Mouse (Mus musculus) right cerebral cortex, postnatal 4 days (tissue): Measurements from ENCODE around the gene Lhx1.
A peak's percentile ranks its signal among the peaks of the same experiment; 100 is the strongest.

Experiments
- DNase-seq: peaks from one replicate; pipeline ENCODE4 v3.0.0-alpha.2; 2022

The Lhx1 gene

DNA sequence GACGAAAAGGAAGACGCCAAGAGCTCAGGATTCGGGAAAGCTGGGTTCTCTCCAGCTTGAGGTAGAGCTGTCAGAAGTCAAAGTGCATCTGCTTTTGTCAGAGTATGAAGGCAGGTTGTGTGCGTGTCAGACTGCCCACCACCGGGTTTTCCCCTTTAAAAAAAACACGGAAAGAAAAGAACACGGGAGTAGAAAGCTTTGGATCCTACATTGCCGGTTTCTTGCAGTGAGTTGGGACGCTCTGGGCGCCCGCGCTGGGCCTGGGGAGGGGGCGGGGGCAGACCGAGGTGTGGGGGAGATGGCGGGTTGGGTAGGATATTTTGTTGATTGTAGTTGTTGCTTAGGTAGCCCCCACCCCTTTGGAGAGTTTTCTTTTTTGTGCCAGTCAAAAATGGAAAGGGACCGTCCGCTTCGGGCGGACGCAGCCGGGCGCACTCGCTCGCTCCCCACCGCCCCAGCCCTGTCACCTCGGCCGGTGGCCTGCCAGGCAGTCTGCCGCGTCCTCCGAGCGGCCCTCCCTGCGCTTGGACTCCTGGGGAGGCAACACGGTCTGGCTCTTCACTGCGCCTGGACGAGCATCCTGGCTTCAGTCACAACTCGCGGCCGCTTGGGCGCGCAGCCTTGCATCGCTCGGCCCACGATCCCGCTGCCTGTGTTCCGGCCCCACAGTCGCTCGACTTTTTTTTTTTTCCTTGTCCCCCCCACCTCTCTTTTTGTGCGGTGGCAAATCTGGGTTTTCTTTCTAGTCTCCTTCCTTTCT is 644 bp downstream of the Lhx1 start:
- DNase-seq: peak; percentile 26

DNA sequence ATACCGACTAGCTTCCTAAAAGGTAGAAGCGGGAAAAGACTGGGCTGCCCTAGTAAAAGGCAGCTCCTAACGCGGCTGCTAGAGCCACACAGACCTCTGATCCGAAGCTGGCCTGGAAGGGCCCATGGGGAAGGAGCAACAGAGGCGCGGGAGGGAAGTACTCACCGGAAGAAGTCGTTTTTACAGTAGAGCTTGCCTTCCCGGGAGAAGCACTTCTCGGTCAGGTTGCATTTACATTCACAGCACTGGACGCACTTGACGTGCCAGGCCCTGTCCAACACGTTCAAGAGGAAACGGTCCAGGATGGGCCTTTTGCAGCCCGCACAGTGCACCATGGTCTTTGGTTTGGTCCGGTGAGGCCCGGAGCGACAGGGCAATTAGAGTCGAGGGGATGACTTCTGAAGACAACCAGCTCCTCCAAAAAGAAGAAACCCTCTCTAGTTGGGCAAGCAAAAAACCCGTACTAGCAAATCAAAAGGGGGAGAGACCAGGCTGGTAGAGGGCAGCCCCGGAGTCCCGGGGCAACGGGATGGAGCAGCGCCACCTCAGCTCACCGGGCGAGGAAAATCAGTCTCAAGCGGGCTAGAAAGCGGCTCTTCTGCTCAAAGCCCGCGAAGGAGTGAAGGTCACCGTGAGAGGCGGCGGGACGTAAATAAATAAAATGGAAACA is 1.4 kb downstream of the Lhx1 start:
- no peak for DNase-seq

DNA sequence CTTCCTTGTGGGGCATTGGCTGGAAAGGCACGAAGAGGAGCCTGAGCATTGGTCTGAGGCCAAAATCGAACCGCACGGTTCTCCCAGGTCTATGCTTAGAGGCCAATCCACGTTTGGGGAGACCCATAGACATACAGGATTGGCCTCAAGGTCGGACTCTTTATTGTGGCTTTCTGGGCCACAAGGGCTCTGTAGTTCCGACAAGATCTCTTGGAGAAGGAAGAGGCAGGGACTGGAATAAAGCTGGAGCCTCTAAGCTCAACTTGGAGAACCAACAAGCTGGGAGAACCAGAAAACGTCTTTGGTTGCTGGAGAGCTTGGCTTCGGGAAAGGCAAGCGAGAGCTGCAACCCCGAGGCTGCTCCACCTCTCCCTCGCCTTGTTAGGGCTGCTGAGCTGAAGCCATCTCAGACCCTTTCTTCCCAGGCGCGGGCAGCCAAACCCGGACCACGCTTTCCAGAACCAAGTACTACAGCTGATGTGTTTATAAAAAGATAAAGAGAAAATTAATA is 2.0 kb downstream of the Lhx1 start:
- DNase-seq: no peak

DNA sequence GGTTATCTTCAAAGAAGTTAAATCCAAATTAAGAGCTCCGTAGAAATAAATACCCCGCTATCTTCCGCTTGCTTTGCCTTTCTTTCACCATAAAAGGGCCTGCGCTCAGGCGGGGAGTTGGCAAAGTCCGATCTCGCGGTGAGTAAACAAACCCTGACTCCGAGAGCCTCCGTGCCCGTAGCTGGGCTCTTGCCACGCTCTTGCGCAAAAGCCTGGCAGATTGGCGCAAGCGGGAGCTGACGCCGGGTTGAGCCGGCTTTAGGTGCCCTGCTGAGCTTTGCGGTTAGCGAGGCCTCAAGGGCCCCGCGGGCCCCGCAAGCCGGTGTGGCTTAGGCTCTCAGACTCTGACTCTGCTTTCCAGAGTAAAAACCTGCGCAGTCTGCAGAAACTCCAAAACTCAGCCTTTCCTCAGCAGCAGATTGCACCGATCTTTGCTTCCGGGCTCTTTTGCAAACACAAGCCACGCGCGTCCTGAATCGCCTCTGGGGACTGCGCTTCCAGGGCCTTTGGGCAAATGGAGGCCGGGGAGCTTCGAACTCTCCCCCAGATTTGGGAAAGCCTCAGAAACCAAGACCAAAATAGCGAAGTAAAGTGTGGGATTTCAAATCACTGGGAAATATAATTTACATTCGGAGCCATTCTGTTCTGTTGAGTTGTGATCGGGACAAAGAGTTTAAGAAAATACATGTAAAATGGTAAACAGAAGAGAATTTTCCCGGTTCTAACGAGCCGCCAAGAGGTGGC is 2.6 kb downstream of the Lhx1 start:
- DNase-seq: no peak

DNA sequence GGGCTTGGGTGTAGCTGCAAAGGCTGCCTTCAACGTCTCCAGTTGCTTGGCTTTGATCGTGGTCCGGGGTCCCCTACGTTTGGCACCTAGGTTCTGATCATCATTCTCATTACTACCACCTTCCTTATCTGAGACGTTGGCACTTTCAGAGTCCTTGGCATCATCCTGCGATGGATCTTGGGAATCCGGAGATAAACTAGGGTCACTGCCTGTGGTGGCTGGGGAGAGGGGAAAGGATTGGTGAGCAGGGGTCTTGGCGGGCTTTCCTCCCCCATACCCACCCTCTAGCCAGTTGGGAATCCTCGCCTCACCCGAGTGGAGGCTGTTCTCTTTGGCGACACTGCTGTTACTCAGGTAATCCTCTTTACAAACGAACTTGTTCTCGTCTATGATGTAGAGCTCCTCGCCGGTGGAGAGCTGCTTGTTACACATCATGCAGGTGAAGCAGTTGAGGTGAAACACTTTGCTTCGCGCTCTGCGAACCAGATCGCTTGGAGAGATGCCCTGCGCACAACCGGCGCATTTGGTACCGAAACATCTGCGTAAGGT is 3.5 kb downstream of the Lhx1 start:
- no peak for DNase-seq

DNA sequence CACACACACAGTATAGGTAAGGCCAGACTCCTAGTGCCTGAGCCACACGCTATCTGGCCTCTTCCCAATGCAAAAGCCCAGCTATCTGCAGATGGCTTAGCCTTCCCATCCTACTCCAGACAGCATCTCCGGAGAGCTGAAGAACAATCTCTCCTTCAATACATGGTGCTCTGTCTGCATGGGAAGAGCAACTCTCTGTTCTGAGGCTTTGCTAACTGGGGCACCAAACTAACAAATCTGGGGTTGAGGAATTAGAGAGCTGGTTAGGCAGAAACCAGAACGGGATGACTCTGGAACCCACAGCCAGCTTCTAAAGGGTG is 4.3 kb downstream of the Lhx1 start:
- DNase-seq: no peak

DNA sequence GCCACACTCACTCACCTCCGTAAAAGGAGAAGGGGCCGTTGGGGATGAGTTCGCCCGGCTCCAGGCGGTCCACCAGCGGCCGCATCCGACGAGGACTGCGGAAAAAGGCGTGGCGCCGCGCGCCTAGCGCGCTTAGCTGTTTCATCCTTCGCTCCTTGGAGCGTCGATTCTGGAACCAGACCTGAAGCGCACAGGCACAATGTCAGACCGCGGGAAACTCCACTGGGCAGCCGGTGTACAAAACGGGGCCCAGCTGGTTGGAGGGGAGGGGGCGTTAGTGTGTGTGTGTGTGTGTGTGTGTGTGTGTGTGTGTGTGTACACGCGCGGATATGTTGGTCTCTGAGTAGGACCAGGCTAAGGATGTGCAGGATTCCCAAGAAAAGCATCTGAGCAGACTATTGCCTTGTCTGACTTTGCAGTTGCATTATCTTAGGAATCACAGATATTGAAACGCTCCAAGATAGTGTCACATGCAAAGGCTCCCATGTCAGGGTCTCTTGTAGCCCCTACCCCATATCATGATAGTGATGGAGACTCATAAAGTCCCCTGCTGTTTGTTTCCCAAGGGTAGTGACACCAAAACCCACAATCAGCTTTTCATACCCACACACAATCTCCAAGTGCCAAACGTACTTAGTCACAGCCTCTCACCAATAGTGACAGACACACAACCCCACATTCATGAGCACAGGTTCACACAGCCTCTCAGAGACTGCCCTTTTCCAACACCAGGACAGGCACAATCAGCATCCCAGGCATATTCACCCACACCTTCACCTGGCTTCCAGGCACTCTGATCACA is 4.9 kb downstream of the Lhx1 start:
- DNase-seq: no peak

DNA sequence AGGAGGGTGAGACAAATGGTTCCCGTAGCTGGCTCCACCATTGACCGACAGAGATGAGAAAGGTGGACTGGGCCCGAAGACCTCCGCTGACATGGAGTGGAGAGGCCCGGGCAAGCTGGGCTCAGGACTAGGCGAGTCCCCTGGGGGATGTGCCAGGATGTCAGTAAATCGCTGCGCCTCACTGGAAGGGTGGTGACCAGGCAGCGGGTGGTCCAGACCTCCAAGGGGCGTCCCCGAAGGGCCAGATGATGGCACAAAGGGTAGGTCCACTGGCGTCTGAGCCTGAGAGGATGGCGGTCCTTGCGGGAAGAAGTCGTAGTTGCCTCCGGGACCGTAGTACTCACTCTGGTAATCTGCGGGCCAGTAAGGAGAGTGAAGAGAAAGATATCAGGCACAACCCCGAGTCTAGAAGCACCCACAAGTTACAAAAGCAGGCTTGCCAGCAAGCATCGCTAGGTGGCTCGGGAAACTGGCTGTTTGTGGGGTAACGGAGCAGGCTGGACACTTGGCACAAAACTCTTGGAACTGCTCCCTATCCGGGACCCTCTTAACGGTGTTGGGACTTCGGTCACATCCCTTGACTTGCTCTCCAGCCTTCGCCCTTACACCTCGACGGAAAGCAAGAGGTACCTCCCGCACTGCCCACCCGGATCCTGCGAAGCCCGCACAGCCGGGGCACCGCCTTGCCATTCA is 5.6 kb downstream of the Lhx1 start:
- no peak for DNase-seq

DNA sequence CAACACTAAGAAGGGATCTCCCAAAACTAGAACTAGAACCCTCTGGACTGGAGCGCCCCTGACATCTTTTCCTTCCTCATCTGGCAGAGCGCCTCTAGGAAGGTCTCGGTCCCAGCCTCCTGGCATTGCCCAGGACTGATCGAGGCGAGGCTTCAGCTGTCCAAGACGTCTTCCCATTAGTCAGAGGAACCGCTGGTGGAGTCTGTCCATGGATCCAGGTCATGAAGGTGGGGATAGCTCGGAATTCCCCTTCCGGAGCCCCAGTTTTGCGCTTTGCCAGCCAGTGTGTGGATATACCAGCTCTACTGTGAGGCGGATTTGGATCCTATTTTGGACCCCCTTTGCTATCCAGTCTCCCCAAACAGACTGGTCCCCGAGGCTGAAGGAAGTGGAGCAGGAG is 6.3 kb downstream of the Lhx1 start:
- DNase-seq: no peak

DNA sequence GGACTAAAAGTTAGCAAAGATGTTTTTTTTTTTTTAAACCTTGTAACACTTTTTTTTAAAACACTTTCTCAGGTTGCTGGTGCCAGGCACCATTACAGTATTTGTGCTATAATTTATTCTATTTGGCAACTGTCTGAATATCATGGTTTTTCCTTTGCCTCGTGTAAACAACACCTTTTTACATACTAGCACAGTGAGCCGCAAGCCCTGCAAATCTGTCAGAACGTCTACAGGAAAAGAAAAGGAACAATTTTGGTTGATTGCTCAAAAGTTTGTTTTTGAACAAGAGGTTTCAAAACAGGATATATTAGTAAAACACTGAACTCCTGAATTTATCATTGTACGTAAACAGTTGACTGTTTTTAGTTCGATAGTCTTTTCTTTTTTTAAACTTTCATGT is 7.1 kb downstream of the Lhx1 start:
- DNase-seq: no peak

DNA sequence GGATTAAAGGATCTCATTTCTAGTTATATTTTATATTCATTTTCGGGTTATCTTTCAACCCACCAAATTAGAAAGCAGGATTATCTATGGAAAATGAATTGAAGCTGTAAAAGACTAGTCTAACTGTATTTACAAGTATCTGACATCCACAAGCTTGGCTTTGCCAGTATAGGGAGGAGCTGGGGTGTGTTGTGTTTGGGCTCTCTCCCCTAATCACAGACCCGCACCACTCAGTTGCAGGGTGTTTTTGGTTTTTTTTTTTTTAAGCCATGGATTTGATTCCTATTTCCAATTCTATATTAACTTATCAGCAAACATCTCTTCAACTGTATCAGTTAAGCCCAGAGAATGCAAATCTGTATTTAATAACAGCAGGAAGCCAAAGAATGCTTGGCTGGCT is 7.9 kb downstream of the Lhx1 start:
- no peak for DNase-seq

DNA sequence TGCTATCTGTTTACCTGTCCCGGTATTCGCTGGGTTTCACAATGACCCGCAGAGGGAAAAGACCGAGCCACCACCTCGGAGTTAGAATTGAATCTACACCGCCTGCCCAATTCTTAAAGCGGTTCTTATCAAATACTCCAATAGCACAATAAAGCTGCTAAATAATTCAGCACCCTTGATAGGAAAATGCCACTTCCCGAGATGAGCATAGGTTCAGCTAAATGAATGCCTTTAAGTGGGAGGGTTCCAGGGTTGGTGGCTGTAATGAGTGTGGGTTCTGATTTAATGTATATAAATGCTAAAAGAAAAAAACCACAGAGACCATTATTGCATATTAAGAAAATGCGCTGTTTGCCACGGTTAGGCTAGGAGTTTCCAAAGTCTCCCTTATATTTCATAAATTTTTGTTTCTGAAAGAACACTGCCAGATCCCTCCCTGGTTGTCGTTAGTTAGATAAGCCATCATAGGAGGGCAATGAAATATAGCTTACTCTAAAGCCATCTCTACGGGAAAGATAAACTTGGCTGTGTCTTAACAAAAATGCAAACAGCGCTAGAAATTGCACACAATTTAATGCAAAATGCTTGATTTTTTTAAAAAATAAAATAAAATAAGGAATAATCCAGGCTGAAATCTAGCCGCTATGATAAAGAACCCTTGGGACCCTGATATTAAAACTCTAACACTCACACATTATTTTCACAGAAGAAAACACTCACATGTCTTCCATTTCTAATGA is 8.7 kb downstream of the Lhx1 start:
- no peak for DNase-seq

DNA sequence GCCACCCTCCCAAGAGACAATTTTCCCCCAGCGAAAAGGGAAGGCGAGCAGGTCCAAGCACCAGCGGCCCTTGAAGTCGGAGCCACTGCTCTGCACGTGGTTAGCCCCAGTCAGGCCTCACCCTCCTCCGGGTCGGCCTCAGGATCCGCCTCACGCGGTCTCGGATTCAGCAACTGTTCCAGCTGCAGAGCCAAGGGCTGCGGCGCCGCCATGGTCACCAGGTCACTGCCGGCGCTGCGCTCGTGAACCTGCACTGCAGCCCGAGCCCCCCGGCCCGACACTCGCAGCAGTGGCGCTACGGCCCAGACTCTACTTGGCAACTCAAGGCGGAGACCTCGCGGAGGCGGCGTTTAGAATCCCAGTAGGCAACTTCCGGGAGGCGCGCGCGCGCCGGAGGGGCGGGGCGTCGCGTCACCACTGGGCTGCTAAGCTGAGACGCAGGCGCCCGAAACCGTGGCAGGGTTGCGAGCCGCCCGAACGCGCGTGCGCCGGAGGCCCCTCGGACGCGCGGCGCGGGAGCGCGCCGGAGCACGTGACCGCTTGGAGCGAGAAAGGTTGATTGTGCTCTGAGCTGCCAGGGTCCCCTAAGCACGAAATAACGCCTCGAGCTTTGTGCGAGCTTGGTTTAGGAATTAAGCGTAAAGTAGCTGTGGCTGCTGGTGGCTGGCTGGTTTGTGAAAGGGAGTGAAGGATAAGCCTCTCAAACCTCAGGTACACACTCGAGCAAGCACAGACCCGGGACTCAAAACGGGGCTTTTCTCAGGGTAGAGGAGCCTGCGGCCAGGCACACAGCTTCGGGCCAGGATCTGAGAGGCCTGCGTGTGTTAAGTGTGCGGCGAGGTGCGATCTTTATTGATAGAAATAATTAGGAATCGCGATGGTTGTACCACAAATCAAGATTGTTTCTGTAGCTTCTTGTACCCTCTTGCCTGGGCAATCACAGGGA is 11.9 kb downstream of the Lhx1 start, which contains the start of gene Aatf:
Gene Aatf (minus strand): TSS at position 352 of the 946 bp plus-strand sequence.
- DNase-seq: peak; percentile 98

DNA sequence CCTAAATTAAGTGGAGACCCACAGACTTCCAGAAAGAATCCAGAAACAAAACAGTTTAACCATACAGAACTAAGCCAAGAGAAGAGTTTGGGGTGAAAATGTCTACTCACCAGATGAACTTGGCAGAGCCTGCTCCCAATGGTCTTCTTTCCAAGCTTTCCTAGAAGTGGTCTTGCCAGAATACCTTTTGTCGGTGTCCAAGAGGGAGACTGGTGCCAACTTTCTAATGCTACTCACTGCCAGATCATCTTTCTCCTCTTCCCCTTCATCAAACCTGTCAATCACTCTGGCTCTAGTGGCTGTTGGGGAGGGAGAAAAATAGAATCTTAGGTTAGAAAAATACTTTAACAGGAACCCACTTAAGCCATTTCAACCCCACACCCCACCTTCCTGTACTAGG is 13.3 kb downstream of the Lhx1 start:
- no peak for DNase-seq

DNA sequence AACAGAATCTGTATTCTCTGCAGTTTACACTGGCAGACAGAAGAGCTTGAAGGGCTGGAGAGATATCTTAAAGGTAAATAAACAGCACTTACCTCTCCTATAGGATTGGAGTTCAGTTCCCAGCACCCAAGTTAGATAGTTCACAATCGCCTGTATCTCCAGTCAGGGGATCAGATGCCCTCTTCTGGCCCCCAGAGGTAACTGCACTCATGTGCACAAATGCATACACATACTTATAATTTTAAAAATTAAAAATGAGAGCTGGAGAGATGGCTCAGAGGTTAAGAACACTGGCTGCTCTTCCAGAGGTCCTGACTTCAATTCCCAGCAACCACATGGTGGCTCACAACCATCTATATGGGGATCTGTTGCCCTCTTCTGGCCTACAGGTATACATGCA is 21.0 kb downstream of the Lhx1 start:
- no peak for DNase-seq

DNA sequence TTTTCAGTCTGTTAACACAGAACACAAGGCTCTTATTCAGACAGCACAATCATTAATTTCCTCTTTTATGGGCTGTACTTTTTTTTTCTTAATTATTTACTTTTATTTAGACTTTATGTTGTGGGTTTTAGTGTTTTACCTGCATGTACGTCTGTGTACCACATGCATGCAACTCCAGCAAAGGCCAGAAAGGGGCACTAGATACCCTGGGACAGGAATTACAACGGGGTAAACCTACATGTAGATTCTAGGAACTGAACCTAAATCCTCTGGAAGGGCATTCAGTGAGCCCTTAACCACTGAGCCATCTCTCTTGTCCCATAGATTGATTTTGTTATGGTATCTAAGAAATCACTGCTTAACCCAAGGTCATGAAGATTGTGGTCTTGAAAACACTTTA is 27.4 kb downstream of the Lhx1 start:
- DNase-seq: no peak

DNA sequence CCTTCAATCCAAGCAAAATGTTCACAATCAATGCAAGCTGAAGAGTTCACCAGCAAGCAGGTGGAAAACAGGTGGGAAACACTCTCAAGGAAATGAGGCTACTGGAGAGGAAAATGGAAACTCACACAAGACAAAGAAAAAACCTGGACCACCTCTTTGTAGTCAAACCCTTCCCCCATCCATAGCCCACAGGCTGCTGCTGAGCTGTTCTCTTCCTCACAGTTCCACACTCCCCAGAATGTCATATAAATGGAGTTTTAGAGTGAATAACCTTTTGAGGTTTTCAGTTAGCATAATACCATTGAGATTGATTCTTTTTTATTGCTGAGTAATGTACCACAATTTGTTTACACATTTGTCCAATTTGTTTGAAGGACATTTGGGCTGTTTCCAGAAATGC is 28.4 kb downstream of the Lhx1 start:
- no peak for DNase-seq

DNA sequence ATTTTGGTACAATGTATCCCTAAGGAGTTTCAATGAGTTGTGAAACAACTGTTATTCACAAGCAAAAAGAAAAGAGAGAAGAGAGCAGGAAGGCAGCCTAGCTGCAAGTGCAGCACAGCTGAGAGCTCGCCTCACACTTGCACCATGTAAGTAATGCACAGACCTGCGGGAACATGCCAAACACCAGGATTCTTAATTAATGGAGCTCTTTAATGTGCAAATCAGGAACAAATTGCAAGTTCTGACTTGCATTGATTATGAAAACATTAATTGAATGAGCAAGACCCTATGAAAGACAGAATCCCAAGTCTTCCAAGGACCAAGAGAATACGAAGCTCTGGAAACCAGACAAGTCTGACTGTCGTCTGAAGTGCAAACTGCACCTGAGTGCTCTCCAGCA is 29.6 kb downstream of the Lhx1 start:
- DNase-seq: no peak

DNA sequence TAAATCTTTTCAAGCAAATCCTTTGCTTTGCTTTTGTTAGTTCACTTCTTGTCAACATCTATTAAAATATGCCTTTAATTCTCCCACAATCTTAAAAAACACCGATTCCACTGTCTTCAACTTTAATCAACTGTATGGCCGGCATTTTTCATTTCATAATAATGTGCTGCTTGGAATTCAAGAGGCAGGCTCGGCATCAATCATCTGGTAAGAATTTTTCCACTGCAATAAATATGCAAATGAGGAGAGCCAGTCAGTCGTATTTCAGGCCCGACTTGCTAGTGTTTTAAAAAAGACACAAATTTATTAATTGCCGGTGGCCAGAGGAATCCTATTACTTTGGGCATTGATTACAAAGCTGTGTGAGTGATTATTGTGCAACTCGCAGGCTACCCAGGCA is 43.7 kb downstream of the Lhx1 start:
- no peak for DNase-seq

DNA sequence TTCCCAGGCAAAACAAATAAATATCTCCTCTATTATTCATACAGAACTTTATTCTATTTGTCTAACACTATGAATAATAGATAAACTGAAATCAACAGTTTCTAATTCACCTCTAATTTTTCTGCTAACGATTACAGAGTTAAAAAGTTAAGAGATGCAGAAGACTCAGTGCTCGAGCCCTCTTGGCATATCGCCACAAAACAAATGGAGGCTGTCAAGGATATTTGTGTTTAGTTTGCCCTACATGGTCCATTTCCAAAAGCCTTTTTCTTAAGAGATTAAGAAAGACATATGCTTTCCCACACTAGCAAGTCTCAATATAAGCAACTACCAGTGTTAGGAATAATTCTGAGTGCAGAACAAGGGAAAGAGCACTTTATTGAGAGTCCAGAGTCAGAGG is 44.9 kb downstream of the Lhx1 start:
- no peak for DNase-seq
